20 mouse cellular contexts compared by ENCODE assay signal in the genomic region with DNA sequence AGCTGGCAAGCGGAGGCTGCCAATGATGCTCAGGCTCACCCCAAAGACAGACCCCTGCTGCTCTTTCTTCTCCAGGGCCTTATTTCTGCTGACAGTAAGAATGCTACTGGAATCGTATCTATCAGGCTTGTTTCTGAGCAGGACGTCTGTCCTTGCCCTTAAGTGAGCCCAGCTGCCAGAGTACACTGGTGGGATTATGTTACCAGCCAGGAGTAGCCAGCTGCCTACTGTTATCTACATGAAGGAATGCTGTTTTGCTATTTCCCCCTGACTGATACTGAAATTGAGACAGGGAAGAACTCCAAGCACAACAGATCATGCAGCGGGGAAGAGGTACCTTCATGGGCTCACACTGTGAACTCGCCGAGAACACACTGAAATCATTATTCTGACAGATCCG.
DNase-seq lines count a peak whose midpoint lies in the region; ATAC-seq and TF ChIP-seq lines count a peak whose summit lies in the region.
"Had no signal": no experiment of that assay in that cellular context is flagged by ENCODE, and none has a peak within 500 bp of the region (broad histone marks: within the 10 kb centered on the region; RNA-seq: fewer than 3 reads in every experiment).

No protein-coding gene starts in this region.

- H3K27me3 ChIP-seq in heart, embryonic 10.5 days (ENCODE audit: insufficient read depth, poor library complexity, severe bottlenecking) = no peaks in the 10 kb centered on the region
- no peaks in the 10 kb centered on the region for H3K27me3 ChIP-seq in kidney, postnatal 0 days (ENCODE audit: insufficient read depth, low read length)
- H3K27me3 ChIP-seq: embryonic facial prominence, embryonic 15.5 days; liver, embryonic 12.5 days; midbrain, embryonic 12.5 days; neural tube, embryonic 12.5 days had no signal

- ATAC-seq in kidney, postnatal 0 days (replicated peaks; ENCODE audit: low FRiP score, low read depth) = no peak
- ATAC-seq: forebrain, postnatal 0 days; liver, embryonic 12.5 days had no signal

- peaks cover 13% of the 10 kb centered on the region for H3K4me1 ChIP-seq in heart, embryonic 10.5 days
- H3K4me1 ChIP-seq in kidney, postnatal 0 days (replicated peaks; ENCODE audit: insufficient read depth, low read length) = no peaks in the 10 kb centered on the region
- H3K4me1 ChIP-seq: embryonic facial prominence, embryonic 15.5 days; liver, embryonic 12.5 days; midbrain, embryonic 12.5 days; neural tube, embryonic 12.5 days had no signal

- no peak overlapping the region for H3K9ac ChIP-seq in kidney, postnatal 0 days (ENCODE audit: low read depth, low read length)
- H3K9ac ChIP-seq: embryonic facial prominence, embryonic 15.5 days; forebrain, postnatal 0 days; hindbrain, embryonic 14.5 days; liver, embryonic 12.5 days; midbrain, embryonic 12.5 days; neural tube, embryonic 12.5 days had no signal

- TF ChIP-seq CTCF in kidney, postnatal 0 days (IDR thresholded peaks at IDR 0.05; ENCODE audit: low read depth) = no peak

- DNase-seq in heart, embryonic 10.5 days (ENCODE audit: low spot score) = peak; percentile 80
- no peak for DNase-seq in heart, postnatal 14 days
- DNase-seq in kidney, postnatal 0 days (ENCODE audit: low spot score) = peak; percentile 41
- DNase-seq in kidney, postnatal 36 days = no peak
- peak; percentile 26 for DNase-seq in embryo, embryonic 11 days
- peak; percentile 15 for DNase-seq in heart, postnatal 4 days
- DNase-seq in left cerebral cortex, postnatal 25 days (ENCODE audit: low spot score in 2 of 2) = no peak
- no peak for DNase-seq in adrenal gland, adult 2 months
- DNase-seq: adrenal gland, adult 8-10 months; cerebellum, adult 9-11 months; forebrain, postnatal 0 days; gastrocnemius, postnatal 10 days; kidney, adult 18-20 months; lung, postnatal 14 days; right cerebral cortex, adult 18-20 months had no signal

- no peak overlapping the region for H3K4me2 ChIP-seq in kidney, postnatal 0 days (ENCODE audit: low read length)
- H3K4me2 ChIP-seq: embryonic facial prominence, embryonic 15.5 days; hindbrain, embryonic 14.5 days; liver, embryonic 12.5 days; midbrain, embryonic 12.5 days; neural tube, embryonic 12.5 days had no signal

- intact Hi-C loops in heart, postnatal 14 days (cut with DNase I) = no loop called here
- intact Hi-C loops in left cerebral cortex, postnatal 25 days (cut with DNase I) = no loop called here

- H3K27ac ChIP-seq in heart, embryonic 10.5 days = peak overlapping the region; percentile 77
- H3K27ac ChIP-seq in kidney, postnatal 0 days = no peak overlapping the region
- H3K27ac ChIP-seq: embryonic facial prominence, embryonic 15.5 days; hindbrain, embryonic 14.5 days; liver, embryonic 12.5 days; midbrain, embryonic 12.5 days; neural tube, embryonic 12.5 days had no signal

- 37% methylated on average over 7 of the region's 7 CpGs for WGBS in heart, embryonic 10.5 days
- 52% methylated on average over 7 of the region's 7 CpGs for WGBS in kidney, postnatal 0 days

- no peak overlapping the region for H3K4me3 ChIP-seq in heart, embryonic 10.5 days
- no peak overlapping the region for H3K4me3 ChIP-seq in kidney, postnatal 0 days (replicated peaks; ENCODE audit: low read depth, low read length)
- H3K4me3 ChIP-seq: embryonic facial prominence, embryonic 15.5 days; liver, embryonic 12.5 days; midbrain, embryonic 12.5 days; neural tube, embryonic 12.5 days had no signal

- no peaks in the 10 kb centered on the region for H3K9me3 ChIP-seq in heart, embryonic 10.5 days
- H3K9me3 ChIP-seq in kidney, postnatal 0 days (replicated peaks; ENCODE audit: low read length) = no peaks in the 10 kb centered on the region
- H3K9me3 ChIP-seq: embryonic facial prominence, embryonic 15.5 days; liver, embryonic 12.5 days; midbrain, embryonic 12.5 days; neural tube, embryonic 12.5 days had no signal

- no peaks in the 10 kb centered on the region for H3K36me3 ChIP-seq in heart, embryonic 10.5 days
- H3K36me3 ChIP-seq in kidney, postnatal 0 days (ENCODE audit: insufficient read depth, low read length) = no peaks in the 10 kb centered on the region
- H3K36me3 ChIP-seq: embryonic facial prominence, embryonic 15.5 days; liver, embryonic 12.5 days; midbrain, embryonic 12.5 days; neural tube, embryonic 12.5 days had no signal

Comparison
In these comparisons a context has a peak if more than half of its experiments do, and no peak if none do; other contexts are left out.
1. DNase-seq: peak in heart, embryonic 10.5 days (single experiment), kidney, postnatal 0 days (single experiment), embryo, embryonic 11 days (single experiment) and heart, postnatal 4 days (single experiment); none in heart, postnatal 14 days (0 of 2), kidney, postnatal 36 days (0 of 2), left cerebral cortex, postnatal 25 days (0 of 2) and adrenal gland, adult 2 months (single experiment).